Mouse (Mus musculus) cerebellum, postnatal 14 days (tissue): ENCODE results near the gene Akr1d1.
A peak's percentile ranks its signal among the peaks of the same experiment; 100 is the strongest.

Source experiments
- DNase-seq, 2 experiments: peaks; one replicate each; pipeline ENCODE4 v3.0.0; 2021; ENCODE audit warnings: mixed read lengths in 2 of 2

Gene Akr1d1

DNA sequence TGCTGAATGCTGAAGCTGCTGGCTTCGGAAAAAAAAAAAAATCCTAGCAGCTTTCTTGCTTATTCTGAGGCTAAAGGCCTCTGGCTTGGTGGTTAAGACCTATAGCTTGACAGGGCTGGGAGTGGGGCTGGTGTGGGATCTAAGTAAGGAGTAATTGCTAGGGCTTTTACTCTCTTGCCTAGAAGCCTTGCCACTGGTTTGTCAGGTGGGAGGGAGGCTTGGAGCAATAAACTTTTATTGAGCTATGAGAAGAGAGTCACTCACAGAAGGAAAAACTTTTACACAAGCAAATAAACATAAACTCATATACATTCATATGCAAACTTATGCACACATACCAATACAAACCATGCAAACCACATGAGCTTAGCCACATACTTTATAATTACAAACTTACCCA is 42.0 kb downstream of the Akr1d1 start:
- no peak for DNase-seq

DNA sequence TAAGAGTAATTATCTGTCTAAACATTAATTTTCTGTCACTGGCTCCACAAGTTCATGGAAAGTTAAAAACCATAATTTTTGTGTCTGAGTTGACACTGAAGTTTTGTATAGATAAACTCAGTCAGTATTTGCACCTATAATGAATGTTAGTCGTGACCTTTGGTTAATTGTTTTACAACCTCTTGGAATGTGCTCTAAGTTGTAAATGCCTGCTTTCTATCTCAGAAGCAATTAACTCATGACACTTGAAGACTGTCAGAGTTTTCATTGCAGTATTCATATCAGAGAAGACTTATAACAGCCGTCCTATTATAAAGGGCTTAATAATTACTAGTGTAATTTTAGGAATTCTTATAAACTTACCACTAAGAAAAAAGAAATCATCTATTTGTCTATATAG is 43.0 kb downstream of the Akr1d1 start:
- no peak for DNase-seq

DNA sequence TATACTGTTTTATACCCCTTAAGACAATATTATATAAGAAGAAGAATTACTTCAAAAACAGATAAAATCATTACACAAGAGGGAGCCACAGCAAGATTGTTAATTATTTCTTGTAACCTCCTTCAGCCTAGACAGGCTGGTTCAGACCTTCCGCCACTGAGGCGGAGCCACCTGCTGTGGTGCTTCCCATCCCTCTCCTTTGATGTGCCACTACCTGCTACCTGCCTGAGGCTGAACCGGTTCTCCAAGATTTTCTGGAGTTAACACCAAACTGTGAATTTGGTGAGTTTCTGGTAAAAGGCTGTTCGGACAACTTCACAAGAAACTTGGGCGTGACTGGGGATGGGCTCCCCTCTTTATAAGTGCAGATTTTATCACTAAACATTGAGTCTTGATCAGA is 50.5 kb downstream of the Akr1d1 start:
- no peak for DNase-seq

DNA sequence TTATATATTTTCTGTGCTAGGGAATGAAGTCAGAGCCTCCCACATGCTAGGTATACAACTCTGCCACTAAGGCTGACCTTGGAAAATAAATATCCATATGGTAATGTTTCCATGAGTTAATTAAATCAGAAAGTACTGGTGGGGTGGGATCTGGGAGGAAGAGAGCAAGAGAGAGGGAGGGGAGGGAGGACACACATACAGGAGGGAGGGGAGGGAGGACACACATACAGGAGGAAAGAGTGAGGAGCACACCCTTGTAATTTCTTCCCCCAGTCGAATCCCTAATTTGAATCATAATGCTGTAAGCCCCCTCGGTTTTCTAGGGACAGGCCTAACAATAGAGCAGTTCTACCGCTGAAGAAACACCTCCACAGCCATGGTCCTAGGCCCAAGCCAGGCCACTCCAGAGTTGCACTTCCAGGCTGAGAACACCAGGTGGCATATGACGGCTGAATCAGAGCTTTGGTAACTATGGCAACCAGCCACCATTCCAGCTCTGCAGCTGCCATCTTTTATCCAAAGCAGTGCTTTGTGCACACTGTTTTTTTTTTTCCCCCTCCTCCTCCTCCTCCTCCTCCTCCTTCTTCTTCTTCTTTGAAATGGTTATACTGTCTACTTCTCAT is 59.5 kb downstream of the Akr1d1 start:
- peak; percentile 83 to 89 for DNase-seq

DNA sequence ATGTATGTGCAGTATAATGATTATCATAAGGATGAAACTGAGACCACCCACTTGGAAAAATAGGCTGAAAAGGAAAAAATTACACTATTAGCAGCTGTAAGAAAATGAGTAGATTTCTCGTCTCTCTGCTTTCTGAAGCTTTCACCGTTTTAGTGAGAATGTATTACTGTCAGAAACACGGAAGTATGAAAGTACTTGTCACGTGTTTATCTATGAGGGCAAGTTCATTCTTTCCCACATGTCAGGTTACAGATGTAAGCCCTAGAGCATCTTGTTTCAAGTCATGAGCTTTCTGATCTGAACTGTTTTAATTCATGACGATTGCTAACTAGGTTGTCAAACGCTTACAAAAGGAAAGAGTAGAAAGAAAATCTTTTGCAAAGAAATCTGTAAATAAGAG is 60.8 kb downstream of the Akr1d1 start:
- DNase-seq, result no peak

DNA sequence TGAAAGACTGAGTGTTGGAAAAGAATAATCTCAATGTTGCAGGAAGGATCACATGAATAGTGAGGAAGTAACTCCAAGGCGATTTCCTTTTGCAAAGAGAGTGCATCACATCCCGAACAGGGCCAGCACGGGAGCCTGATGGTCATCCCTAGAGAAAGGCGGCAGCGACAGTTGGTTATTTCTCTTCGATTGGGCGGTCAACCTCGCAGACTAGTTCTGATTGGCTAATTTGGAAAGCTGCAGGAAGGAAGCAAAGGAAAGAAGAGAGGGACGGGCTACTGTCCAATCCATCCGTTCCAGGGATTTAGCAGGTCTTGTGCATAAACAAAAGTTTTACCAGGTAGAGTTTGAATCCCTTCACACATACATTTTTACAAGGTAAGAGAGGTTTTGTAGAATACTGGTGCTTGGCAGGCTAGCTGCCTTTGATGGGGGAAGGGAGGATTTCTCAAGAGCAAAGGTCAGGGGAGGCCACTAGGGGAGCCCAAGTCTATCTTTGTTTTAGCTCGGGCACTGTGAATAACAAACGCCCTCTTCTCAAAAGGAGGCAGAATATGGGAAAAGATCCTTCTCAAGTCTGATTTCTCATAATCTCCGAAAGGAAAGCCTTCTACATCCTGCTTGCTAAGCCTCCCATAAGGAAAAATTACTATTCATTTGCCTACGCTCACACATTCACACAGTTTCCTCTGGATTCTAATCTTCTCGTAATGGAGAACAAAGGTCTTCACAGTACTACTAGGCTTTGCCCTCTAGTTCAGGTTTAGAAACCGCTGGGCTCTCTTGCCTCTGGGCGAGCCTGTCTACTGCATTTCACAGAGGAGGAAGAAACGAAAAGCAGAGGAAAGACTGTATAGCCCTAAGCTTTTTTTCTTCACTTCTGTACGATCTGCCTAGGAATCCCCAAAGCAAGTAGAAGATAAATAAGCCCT is 62.4 kb downstream of the Akr1d1 start:
- peak; percentile 80 to 81 for DNase-seq

DNA sequence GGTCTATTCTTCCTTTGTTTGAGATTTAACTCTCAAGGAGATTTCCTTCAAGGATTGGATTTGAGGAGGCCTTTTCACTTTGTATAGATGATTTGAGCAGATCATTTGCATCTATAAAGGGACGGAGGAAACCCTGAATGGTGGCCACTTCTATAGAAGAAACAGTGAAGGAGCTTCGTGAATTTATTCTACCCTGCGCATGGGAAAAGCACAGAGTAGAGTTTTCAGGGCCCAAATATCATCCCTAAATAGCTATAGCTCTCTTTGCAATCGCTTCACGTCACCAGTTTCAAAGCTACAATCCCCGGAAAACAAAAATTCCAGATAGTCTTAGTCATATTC is 63.0 kb downstream of the Akr1d1 start:
- peak in 1 of 2 experiments; percentile 12 for DNase-seq

DNA sequence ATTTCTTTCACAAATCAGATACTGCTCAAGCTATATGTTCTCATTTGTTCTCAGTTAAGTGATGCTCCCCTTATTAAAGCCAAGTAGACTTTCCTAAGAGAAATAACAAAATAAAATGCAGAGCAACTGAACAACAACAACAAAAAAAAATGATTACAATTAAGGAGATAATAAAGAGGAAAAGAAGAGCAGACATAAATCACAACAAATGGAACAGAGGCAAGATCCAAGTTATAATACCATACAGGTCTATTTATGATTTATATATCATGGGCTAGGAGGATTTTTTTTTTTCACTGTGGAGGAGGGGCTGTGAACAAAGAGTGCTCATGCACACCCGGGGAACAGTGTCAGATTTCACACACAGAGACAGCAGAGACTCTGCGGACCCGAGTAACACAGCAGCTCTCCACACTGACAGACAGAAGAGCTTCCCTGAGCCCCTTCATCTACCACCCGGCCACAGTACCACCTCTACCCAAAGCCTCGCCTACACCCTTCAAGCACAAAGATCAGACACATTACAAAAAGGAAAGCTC is 63.6 kb downstream of the Akr1d1 start:
- DNase-seq, result no peak

DNA sequence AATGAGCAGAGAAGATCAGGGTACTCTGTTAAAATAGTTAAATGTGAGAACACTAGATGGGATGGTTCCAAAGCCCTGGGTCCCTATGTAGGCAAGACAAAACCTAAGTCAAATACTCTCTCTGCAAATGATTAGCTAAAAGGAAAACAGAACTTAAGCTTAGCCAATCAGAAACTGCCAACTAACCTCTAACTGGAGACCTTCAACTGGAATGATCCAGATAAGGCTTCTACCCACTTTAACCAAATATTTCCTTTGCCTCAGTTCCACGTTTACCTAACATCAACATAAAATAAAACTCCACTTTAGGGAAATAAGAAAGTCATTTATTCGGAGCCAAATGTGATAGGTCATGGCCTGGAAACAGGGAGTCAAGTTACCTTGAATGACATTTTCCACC is 67.1 kb downstream of the Akr1d1 start:
- no peak for DNase-seq

DNA sequence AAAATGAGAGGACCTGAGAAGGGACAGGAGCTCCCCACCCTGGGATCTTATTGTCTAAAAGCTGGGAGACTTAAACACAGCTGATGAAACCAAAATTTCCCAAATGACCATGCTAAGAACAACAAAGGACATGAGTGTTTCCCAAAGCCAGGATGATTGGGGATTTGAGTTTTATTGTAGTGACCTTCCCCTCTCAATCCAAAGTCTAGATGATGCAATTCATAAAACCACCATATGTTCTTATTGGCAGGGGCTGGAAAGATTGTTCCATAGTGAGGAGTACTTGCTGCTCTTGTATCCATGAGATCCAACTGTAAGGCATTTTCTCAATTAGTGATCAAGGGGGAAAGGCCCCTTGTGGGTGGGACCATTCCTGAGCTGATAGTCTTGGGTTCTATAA is 68.1 kb downstream of the Akr1d1 start:
- no peak for DNase-seq

DNA sequence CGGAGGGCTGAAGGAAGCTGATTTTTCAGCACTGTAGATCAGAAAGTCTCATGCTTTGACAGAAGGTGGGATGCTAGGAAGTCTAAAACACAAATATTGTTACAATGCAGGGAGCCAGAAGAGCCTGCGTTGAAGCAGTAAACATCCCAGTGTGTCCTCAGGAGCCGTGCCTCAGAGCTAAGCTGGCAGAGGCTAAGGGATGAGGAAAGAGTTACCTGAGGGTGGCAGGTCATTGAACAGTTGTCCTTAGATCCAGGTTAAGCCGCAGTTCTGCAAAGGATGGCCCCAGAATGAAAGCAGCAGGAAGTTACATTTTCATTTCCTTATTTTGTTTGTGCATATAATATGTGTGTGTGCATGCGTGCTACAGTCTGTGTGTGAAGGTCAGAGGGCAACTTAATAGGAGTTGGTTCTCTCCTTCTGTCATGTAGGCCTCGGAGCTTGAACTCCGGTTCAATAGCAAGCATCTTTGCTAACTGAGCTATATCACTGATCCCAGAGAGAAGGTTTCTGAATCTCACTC is 71.1 kb downstream of the Akr1d1 start:
- DNase-seq, result no peak

DNA sequence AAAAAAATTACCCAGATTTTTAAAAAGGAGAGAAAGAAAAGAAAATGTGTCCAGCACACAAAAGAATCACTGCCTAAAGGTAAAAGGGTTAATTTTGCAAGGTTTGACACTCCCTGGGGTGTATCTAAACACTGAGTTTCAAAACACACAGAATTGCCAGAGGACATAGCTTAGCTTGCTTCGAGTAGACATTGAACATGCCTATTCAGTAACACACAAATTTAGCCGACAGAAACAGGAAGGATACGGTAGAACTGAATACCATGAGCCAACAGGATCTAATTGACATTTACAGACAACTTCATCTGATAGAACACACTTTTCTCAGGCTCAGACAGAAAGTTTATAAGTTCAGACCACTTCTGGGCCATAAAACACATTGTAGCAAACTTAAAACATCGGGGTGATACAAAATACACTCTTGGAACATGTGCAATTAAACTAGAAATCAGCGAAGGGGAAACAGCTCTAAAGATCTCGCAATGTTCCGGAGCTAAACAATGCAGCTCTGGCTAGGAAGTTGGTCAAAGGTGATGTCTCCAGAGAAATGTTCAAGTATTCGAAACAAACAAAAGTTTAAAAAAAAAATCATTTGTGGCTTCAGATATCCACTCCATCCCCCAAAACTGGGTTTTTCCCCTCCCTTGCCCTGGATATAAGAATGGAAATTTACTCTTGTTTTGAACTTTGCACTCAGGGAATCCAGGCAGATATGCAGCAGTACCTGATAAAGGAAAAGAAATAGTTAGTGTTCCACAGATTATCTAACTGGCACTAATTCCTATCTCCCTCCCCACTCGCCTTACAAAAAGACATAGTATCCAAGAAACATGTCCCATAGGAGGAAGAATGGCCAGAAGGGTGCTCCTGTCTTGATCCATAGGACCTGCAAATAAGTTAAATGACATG is 73.1 kb downstream of the Akr1d1 start:
- DNase-seq, result no peak

DNA sequence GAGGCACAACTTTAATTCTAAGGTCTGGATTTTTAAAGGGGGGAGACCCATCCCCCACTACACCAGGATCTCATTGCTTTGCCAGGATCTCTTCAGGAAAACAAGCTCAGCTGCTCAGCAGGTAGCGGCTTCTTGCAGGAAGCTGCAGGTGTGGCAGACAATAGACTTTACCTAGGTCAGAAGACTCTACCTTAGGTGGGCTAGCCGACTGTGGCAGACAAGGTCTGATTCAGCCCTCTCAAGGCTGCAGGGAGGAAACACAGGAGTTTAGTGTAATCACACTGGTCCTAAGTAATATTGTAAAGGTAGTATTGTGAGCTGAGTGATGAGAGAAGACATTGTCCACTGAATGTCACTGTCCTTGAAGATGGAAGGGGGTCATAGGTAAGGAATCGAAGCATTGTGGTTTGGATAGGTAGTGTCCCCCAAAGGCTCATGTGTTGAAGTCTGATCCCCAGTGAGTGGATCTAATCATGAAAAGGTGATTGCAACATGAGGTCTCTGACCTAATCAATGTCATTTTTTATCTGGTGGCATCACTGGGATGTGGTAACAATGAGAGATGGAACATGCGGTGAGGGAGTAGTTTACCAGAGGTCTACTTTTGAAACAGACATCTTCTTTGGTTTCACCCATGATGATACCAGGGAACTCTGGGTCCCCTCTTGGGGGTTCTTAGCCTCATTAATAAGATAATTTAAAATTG is 74.4 kb downstream of the Akr1d1 start:
- DNase-seq, result no peak

DNA sequence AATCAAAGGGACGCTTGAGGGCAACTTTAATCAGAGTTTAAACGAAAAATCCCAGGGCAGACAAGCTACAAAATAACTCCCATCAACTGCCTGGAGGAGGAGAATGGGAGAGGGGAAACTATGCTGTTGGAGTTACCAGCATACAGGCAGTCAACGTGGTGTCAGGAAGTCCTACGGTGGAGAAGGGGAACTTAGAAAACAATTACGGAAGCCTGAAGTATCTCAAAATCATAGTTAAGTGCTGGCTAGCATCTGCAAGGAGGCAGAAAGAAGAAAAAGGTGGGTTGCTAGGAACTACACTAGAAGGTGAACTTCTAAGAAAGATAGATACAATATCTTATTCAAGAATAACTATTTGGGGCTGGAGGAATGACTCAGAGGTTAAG is 74.9 kb downstream of the Akr1d1 start:
- no peak for DNase-seq

DNA sequence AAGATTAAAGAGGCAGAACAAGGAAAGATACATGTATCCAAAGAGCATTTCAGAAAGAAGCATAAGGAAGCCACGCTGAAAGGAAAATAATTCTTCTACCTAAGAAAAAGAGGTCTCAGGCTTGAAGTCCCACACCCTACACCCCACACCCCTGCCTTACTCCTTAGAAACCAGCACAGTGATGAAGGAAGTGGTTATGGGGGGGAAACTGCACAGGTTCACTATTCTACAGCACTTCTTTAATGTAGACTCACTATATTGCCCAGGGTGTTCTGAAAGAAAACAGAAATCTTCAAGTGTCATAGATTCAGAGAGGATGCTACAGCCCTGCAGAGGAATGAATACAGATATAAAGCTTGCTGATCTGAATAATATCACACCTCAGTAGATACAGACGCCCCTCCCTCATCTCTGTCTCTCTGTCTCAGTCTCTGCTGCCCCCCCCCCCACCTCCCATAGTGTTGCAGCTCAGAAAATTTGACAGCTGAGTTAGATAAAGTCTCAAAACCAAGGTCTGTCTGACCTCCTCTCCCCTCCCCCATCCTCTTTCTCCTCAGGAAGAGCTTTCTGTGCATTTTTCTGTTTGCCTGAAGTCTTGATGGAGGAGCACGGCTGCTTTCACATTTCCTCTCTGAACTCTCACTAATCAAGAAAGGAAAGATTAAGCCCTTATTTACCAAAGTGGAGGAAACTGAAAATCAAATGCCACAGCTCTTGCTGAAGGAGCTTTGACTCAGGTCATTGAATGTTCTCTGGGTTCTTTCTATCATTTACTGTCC is 77.7 kb downstream of the Akr1d1 start:
- DNase-seq, result no peak

DNA sequence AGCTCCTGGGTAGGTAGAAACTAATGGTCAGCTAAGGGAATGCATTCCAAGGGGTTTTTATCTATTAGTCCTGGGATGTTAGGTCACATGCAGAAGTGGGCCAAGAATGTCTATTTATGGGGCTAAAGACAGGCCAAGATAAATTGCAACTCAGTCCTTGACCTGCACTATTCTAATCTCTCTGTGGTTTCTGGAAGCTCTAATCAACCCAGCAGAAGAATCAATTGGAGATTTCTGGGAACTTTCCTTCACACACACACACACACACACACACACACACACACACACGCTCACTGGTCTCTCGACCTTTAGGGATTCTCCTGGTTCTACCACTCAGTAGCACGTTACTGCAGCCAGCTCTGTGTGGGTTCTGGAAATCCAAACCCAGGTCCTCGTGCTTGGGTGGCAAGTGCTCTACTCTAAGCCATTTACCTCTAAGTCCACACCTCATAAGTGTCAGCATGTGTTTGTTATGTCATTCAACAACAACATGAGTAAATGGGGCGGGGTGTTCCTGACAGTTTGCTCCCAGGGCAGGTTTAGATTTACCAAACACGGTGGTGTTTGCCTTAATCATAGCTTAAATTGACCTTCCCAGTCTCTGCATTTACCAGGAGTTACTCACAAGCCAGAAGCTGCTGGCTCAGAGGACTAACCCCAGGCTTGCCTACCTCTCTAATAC is 82.8 kb downstream of the Akr1d1 start:
- no peak for DNase-seq

DNA sequence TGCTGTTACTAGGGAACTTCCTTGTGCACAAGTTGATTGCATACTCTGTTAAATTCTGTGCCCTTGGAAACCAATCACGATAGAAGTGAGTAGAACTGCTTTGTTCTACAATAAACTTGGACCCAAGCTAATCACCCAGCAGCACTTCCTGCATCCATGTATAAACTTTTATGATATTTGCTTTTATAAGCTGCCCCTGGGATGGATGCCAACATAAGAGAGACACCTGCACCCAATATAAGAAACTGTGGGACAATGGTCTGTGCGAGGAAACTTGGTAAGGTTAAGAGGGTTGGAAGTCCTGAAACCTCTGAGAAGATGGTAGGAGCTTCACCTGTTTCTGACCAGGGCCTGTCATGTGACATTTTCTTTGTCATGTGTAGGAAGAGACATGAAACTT is 85.5 kb downstream of the Akr1d1 start:
- no peak for DNase-seq

DNA sequence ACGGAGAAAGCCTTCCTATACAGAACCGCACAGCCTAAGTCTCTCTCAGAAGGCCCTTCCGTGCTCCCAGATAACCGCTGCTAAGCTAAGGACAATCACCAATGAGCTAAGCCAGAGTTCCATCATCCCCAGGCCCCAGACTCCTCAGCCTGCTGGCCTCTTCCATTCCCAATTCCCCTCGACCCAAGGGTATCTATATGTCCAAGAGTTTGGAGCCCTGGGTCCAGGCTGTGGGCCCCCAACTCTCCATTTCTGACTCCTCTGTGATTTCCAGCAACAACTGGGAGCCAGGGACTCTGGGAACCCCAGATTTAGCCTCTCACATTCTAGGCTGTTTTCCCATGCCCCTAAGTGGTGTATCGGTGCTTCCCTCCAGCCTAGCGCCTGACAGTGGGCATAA is 86.2 kb downstream of the Akr1d1 start:
- no peak for DNase-seq

DNA sequence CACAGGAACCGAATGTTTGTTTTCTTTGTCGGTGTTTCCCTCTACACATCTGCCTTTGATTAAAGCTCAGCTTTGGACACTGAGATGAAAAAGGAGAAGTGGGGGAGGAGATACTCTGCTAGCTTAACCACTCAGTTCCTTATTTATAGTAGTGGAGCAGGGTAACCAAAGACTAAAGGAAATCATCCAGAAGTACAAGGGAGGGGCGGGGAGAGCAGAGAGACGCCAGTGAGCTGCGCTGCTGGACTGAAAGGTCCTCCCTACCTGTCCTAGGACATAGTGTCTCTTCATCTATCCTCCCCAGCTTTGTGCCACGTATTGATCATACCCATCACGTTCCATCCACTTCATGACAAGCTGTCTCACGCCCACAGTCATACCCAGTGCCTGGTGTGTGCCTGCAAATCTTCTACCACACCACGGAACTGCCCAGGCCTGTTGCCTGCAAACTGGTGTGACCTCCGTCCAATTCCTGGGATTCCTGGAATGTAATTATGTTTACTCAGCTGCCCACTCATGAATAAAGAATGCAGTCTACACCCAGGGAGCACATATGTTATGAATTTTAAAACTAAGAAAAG is 87.5 kb downstream of the Akr1d1 start:
- no peak for DNase-seq
